ENCODE assay signal across 8 mouse cellular contexts in genomic region chr6:34994692-34995091, GRCm38 (mm10). TPM values are rescaled to one million over a fixed set of nuclear protein-coding genes. Genes with fewer than 3 reads are reported as not detected.
DNase-seq lines count a peak whose midpoint lies in the region; ATAC-seq and TF ChIP-seq lines count a peak whose summit lies in the region.

No protein-coding gene starts in this region.

- no peak overlapping the region for H3K27ac ChIP-seq in heart, embryonic 12.5 days (ENCODE audit: poor library complexity, severe bottlenecking)
- no peak overlapping the region for H3K27ac ChIP-seq in liver, embryonic 14.5 days

- H3K9ac ChIP-seq in heart, embryonic 12.5 days = peak overlapping the region; percentile 44; the same call in 1 of the 2 replicates
- no peak overlapping the region for H3K9ac ChIP-seq in liver, embryonic 14.5 days (replicated peaks)

- H3K4me3 ChIP-seq in heart, embryonic 12.5 days = peak overlapping the region; percentile 33; the same call in 1 of the 2 replicates
- peak overlapping the region in 1 of 2 experiments; percentile 35; a peak in 1 of 4 replicates for H3K4me3 ChIP-seq in liver, embryonic 14.5 days (ENCODE audit: insufficient read depth in 1 of 2, low read depth in 2 of 2, low read length in 2 of 2)

- H3K27me3 ChIP-seq in heart, embryonic 12.5 days (replicated peaks) = peaks cover 25% of the 10 kb centered on the region
- H3K27me3 ChIP-seq in liver, embryonic 14.5 days (ENCODE audit: control insufficient read depth, insufficient read depth, low read length) = no peaks in the 10 kb centered on the region

- WGBS in heart, embryonic 12.5 days = 47% methylated on average over 5 of the region's 5 CpGs
- 18% methylated on average over 5 of the region's 5 CpGs for WGBS in liver, embryonic 14.5 days (ENCODE audit: insufficient replicate concordance)

- DNase-seq in adrenal gland, adult 2 months = peak; percentile 21
- DNase-seq in adrenal gland, adult 8-10 months = no peak
- peak; percentile 40 for DNase-seq in 3T3-L1 (ENCODE audit: low read depth, low spot score)
- DNase-seq in liver, embryonic 14.5 days (ENCODE audit: low read depth in 3 of 3, low spot score in 3 of 3) = peak in 1 of 3 experiments; percentile 11
- DNase-seq in left cerebral cortex, adult 18-20 months (ENCODE audit: low spot score in 2 of 2) = no peak
- DNase-seq in right cerebral cortex, postnatal 25 days = no peak
- no peak for DNase-seq in layer of hippocampus, postnatal 36 days

- TF ChIP-seq EP300 in liver, embryonic 14.5 days (IDR thresholded peaks at IDR 0.05; ENCODE audit: low read depth) = no peak

- peaks cover 13% of the 10 kb centered on the region for H3K4me1 ChIP-seq in heart, embryonic 12.5 days (replicated peaks)
- H3K4me1 ChIP-seq in liver, embryonic 14.5 days (replicated peaks; ENCODE audit: control insufficient read depth in 2 of 2, insufficient read depth in 2 of 2, low read length in 1 of 2) = peaks cover 0 to 7% of the 10 kb centered on the region in 2 experiments; a peak in 2 of 4 replicates

- TF ChIP-seq CTCF in liver, embryonic 14.5 days (IDR thresholded peaks at IDR 0.05; ENCODE audit: low read depth) = no peak

- H3K4me2 ChIP-seq in heart, embryonic 12.5 days = peak overlapping the region; percentile 66
- peak overlapping the region; percentile 62 for H3K4me2 ChIP-seq in liver, embryonic 14.5 days (ENCODE audit: low read depth)

- no peak for ATAC-seq in heart, embryonic 12.5 days (ENCODE audit: insufficient number of reproducible peaks, low FRiP score)
- ATAC-seq in liver, embryonic 14.5 days (ENCODE audit: insufficient read depth) = peak; percentile 48; the same call in 1 of the 2 replicates

- no peaks in the 10 kb centered on the region for H3K36me3 ChIP-seq in heart, embryonic 12.5 days
- H3K36me3 ChIP-seq in liver, embryonic 14.5 days (replicated peaks; ENCODE audit: control insufficient read depth, insufficient read depth, low read depth) = no peaks in the 10 kb centered on the region

- H3K9me3 ChIP-seq in heart, embryonic 12.5 days (replicated peaks) = no peaks in the 10 kb centered on the region
- no peaks in the 10 kb centered on the region for H3K9me3 ChIP-seq in liver, embryonic 14.5 days (ENCODE audit: control insufficient read depth, low read length)

RNA-seq across cellular contexts. Expression of gene Slc23a4, which starts 6.5 kb away (rescaled TPM):
- under 1 TPM; 0.23 to 0.41 TPM for total RNA-seq in adrenal gland, adult 2 months (2021)
- polyA plus RNA-seq in adrenal gland, adult 2 months (2012; rRNA removed) = 0.92 and 0.95 TPM in 2 replicates
- under 1 TPM; 0.32 to 0.83 (median 0.54) TPM for total RNA-seq in adrenal gland, adult 8-10 months (2022)
- 0.18 and 0.33 TPM in 2 replicates for polyA plus RNA-seq in heart, embryonic 12.5 days (2016; fragmentation: Nextera tagmentation; extraction: Ambion mirVana)
- polyA plus RNA-seq in liver, embryonic 14.5 days (2012; rRNA removed) = 0.12 and 0.17 TPM in 2 replicates
- 0.06 and 0.16 TPM in 2 replicates for polyA plus RNA-seq in liver, embryonic 14.5 days (2014; fragmentation: Nextera tagmentation; extraction: Ambion mirVana)
- 1 to 10 TPM; 1.1 to 1.7 TPM for total RNA-seq in left cerebral cortex, adult 18-20 months (2021)
- 1 to 10 TPM in 1 of 2 experiments, under 1 TPM in 1; 0.88 to 1.1 TPM for total RNA-seq in layer of hippocampus, postnatal 36 days (2021)

Comparison
In these comparisons a context has a peak if more than half of its experiments do, and no peak if none do; other contexts are left out.
1. DNase-seq: peak in adrenal gland, adult 2 months (single experiment) and 3T3-L1 (single experiment); none in adrenal gland, adult 8-10 months (single experiment), left cerebral cortex, adult 18-20 months (0 of 2), right cerebral cortex, postnatal 25 days (single experiment) and layer of hippocampus, postnatal 36 days (0 of 2).